Mouse (Mus musculus): ENCODE results near the gene Pus3.

Gene Pus3

GRCm38 (mm10) chr9:35558257-35559008 is at the start of gene Pus3, which contains the start of gene Ddx25:
TSS of gene Pus3 (plus strand) at chr9:35558595.
TSS of gene Ddx25 (minus strand) at chr9:35558528.
- peak; percentile 72 for DNase-seq (ENCODE audit: inconsistent ontology term)

GRCm38 (mm10) chr9:35513900-35514299 is 44.5 kb upstream of the Pus3 start:
- DNase-seq (ENCODE audit: inconsistent ontology term), result no peak

- no peak for DNase-seq (ENCODE audit: inconsistent ontology term)
These were observed 42.2 kb upstream of the Pus3 start for GRCm38 (mm10) chr9:35516182-35516581.

GRCm38 (mm10) chr9:35516711-35517110 is 41.7 kb upstream of the Pus3 start:
- no peak for DNase-seq (ENCODE audit: inconsistent ontology term)

GRCm38 (mm10) chr9:35518169-35518568 is 40.2 kb upstream of the Pus3 start, which contains the start of gene Gm1113:
TSS of gene Gm1113 (minus strand) at chr9:35518269.
- no peak for DNase-seq (ENCODE audit: inconsistent ontology term)

GRCm38 (mm10) chr9:35520631-35521348 is 37.6 kb upstream of the Pus3 start:
- DNase-seq (ENCODE audit: inconsistent ontology term), result no peak

GRCm38 (mm10) chr9:35522241-35522640 is 36.2 kb upstream of the Pus3 start:
- no peak for DNase-seq (ENCODE audit: inconsistent ontology term)

- no peak for DNase-seq (ENCODE audit: inconsistent ontology term)
These were observed 35.4 kb upstream of the Pus3 start for GRCm38 (mm10) chr9:35522821-35523515.

GRCm38 (mm10) chr9:35523541-35523940 is 34.9 kb upstream of the Pus3 start:
- peak; percentile 79 for DNase-seq (ENCODE audit: inconsistent ontology term)

- DNase-seq (ENCODE audit: inconsistent ontology term), result peak; percentile 69
These were observed 34.4 kb upstream of the Pus3 start for GRCm38 (mm10) chr9:35523941-35524411.

- no peak for DNase-seq (ENCODE audit: inconsistent ontology term)
These were observed 29.3 kb upstream of the Pus3 start for GRCm38 (mm10) chr9:35529141-35529540.

- no peak for DNase-seq (ENCODE audit: inconsistent ontology term)
These were observed 28.6 kb upstream of the Pus3 start for GRCm38 (mm10) chr9:35529796-35530195.

- no peak for DNase-seq (ENCODE audit: inconsistent ontology term)
These were observed 25.1 kb upstream of the Pus3 start for GRCm38 (mm10) chr9:35533266-35533665.

GRCm38 (mm10) chr9:35535110-35535509 is 23.3 kb upstream of the Pus3 start:
- peak; percentile 51 for DNase-seq (ENCODE audit: inconsistent ontology term)

GRCm38 (mm10) chr9:35535876-35536275 is 22.5 kb upstream of the Pus3 start:
- no peak for DNase-seq (ENCODE audit: inconsistent ontology term)

- DNase-seq (ENCODE audit: inconsistent ontology term), result no peak
These were observed 19.2 kb upstream of the Pus3 start for GRCm38 (mm10) chr9:35539001-35539750.

- no peak for DNase-seq (ENCODE audit: inconsistent ontology term)
These were observed 17.4 kb upstream of the Pus3 start for GRCm38 (mm10) chr9:35541024-35541423.

- peak; percentile 61 for DNase-seq (ENCODE audit: inconsistent ontology term)
These were observed 16.9 kb upstream of the Pus3 start for GRCm38 (mm10) chr9:35541488-35541887.

GRCm38 (mm10) chr9:35541941-35542340 is 16.5 kb upstream of the Pus3 start:
- no peak for DNase-seq (ENCODE audit: inconsistent ontology term)

- no peak for DNase-seq (ENCODE audit: inconsistent ontology term)
These were observed 15.1 kb upstream of the Pus3 start for GRCm38 (mm10) chr9:35543099-35543860.

GRCm38 (mm10) chr9:35544666-35545065 is 13.7 kb upstream of the Pus3 start:
- DNase-seq (ENCODE audit: inconsistent ontology term), result no peak

All from Muller cell, postnatal 12 days (primary cell).